Mouse (Mus musculus): ENCODE measurements around the gene Sp2. TPM values are rescaled to one million over a fixed set of nuclear protein-coding genes. Genes with fewer than 3 reads are reported as not detected.

Gene Sp2
- polyA plus RNA-seq, 1 experiment from 2014 or later = 19.2 TPM

DNA sequence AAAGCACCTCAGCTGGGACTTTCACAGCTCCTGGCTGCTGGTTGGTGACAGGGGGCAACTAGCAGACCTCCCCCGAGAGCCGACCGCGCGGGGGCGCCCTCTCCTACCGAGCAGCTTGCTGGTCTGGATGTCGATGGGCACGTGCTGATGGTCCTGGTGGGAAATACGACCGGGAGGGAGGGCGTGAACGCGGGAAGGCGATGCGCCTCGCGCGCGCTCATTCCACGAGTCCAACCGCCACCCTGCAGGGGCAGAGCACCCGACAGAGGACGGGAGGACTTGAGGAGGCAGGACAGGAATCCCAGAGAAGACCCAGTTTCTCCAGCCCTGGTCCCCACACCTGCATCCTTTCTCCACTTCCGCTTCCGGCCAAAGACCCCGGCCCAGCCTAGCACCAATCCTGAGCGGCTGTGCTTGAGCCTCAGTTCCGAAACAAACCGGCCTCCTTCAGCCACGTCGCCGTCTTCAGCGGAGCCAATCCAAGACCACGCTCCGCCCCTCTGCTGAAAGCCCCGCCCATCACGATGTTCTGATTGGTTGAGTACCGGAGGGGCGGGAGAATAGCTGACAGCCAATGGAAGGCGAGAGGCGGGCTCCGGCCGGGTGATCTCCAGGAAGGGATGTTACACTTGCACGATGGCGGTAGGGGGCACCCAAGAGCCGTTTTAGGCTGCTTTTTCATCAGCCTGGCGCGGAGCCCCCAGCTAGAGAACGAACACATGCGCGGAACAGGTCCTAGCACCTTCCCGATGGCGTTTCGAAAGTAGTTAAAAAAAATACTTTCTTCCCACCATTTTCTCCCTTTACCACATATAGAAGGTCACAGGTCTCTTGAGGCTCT, 66.5 kb downstream of the Sp2 start, which contains the start of gene Cdk5rap3:
Gene Cdk5rap3 (minus strand): TSS at position 453 of the 841 bp plus-strand sequence.
- peak; percentile 99 for DNase-seq (ENCODE audit: low spot score)

DNA sequence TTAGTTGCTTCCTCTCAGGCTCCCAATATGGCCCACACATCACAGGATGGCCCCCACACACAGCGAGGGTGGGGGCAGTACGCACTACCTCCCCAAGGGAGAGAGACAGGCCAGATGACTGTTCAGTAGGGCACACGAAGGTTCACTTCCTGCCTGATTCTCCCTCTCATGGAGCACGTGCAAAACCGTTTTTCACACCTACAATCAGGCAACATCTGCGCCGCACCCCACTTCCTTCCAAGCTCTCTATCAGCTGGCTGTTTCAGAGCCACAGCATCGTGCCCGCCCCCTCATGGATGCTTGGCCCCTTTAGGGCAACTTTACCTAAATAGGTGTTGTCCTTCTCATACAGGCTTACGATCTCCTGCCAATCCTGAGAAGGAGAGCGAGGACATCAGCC, 70.1 kb downstream of the Sp2 start:
- DNase-seq (ENCODE audit: low spot score) = peak; percentile 87

DNA sequence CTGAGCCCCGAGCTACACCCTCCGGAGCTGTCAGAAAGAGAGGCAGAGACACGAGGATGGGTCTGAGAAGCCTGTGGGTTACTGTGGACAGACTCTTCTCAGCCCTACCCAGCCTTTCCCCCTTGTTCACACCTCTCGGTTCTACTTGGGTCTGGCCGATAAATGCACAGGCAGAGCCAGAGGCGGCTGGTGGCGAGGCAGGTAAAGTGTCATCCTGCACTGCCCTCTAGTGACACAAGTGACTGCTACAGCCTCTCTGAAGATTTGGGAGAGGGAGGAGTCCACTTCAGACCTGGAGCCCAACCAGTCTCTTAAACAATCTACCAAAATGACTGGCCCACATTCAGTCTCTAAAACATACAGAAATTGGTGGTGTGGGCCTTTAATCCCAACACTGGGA, 72.8 kb downstream of the Sp2 start:
- peak; percentile 82 for DNase-seq (ENCODE audit: low spot score)

DNA sequence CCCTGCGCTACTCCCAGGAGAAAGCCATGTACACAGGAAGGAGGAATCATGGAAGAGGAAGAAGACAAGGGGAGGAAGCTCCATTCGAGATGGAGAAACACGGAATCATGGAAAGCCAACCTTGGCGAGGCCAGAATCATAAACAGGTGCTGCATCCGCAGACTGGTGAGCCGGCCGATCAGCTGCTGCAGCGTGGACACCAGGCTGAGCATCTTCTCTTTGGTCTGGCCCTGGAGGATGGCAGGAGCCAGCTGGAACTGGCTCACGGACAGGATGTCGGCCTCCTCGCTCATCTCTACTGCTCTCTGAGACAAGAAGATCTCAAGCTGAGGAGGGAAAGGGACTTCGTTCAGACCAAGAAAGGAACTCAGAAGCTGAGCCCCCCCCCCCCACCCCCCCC, 74.2 kb downstream of the Sp2 start:
- DNase-seq (ENCODE audit: low spot score) = no peak

DNA sequence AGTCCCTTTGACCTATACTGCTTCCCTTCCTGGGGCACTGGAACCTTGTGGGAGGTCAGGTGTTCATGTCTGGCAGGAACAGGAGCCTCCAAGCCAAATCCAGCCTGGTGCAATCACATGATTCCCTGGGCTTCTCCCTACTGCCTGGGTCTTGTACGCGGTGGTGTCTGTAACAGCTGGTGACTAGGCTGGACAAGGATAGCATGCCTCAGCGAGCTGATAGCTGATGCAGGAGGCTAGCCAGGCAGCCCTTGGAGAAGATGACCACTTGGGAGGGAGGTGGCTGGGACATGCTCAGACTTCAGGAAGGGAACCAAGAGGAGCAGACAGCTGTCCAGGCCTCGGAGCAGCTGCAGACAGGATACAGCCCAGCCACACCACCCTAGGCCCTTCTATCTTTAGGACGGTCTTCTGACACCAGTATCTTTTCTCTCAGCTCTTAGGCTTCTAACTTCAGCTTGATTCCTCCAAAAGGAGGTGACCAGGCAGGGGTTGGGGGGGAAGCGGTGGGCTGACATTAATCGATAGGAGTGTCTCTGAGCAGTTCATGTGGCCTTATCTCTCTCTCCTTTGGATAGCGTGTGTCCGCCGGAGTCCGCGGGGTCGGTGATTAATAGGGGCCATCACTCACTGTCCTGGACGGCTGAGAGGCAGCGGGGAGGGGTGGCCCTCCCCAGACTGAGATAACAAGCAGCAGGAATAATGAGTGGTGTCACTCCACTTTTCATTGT, 76.2 kb downstream of the Sp2 start:
- no peak for DNase-seq (ENCODE audit: low spot score)

Other genes starting within 250 kb of the Sp2 start
- gene Snx11, start 205.4 kb downstream of the Sp2 start, polyA plus RNA-seq (2015; fragmentation: Nextera tagmentation; extraction: Ambion mirVana) = 16.0 and 18.6 TPM in 2 replicates
- 129 and 132 TPM in 2 replicates for gene Cbx1, start 193.8 kb downstream of the Sp2 start, polyA plus RNA-seq (2015; fragmentation: Nextera tagmentation; extraction: Ambion mirVana)
- gene Nfe2l1, start 153.0 kb downstream of the Sp2 start, polyA plus RNA-seq (2015; fragmentation: Nextera tagmentation; extraction: Ambion mirVana) = 34.9 and 40.6 TPM in 2 replicates
- gene Copz2, start 133.1 kb downstream of the Sp2 start, polyA plus RNA-seq (2015; fragmentation: Nextera tagmentation; extraction: Ambion mirVana) = 55.8 and 60.7 TPM in 2 replicates
- gene Cdk5rap3, start 66.5 kb downstream of the Sp2 start, polyA plus RNA-seq (2015; fragmentation: Nextera tagmentation; extraction: Ambion mirVana) = 105 and 116 TPM in 2 replicates
- gene Prr15l, start 54.9 kb downstream of the Sp2 start, polyA plus RNA-seq (2015; fragmentation: Nextera tagmentation; extraction: Ambion mirVana) = 1.0 and 1.5 TPM in 2 replicates
- 39.0 and 39.5 TPM in 2 replicates for gene Pnpo, start 39.0 kb downstream of the Sp2 start, polyA plus RNA-seq (2015; fragmentation: Nextera tagmentation; extraction: Ambion mirVana)
- 1.7 TPM in 2 replicates for gene Sp6, start 30.4 kb upstream of the Sp2 start, polyA plus RNA-seq (2015; fragmentation: Nextera tagmentation; extraction: Ambion mirVana)
- 23.1 and 25.8 TPM in 2 replicates for gene Scrn2, start 47.0 kb upstream of the Sp2 start, polyA plus RNA-seq (2015; fragmentation: Nextera tagmentation; extraction: Ambion mirVana)
- 0.83 and 0.86 TPM in 2 replicates for gene Lrrc46, start 58.4 kb upstream of the Sp2 start, polyA plus RNA-seq (2015; fragmentation: Nextera tagmentation; extraction: Ambion mirVana)
- 72.4 and 72.8 TPM in 2 replicates for gene Mrpl10, start 58.6 kb upstream of the Sp2 start, polyA plus RNA-seq (2015; fragmentation: Nextera tagmentation; extraction: Ambion mirVana)
- 9.9 and 11.6 TPM in 2 replicates for gene Osbpl7, start 67.7 kb upstream of the Sp2 start, polyA plus RNA-seq (2015; fragmentation: Nextera tagmentation; extraction: Ambion mirVana)
- gene Tbx21, start 132.4 kb upstream of the Sp2 start, polyA plus RNA-seq (2015; fragmentation: Nextera tagmentation; extraction: Ambion mirVana) = 1.3 and 1.9 TPM in 2 replicates
- gene Tbkbp1, start 168.5 kb upstream of the Sp2 start, polyA plus RNA-seq (2015; fragmentation: Nextera tagmentation; extraction: Ambion mirVana) = 0.82 and 0.98 TPM in 2 replicates
- gene Kpnb1, start 204.9 kb upstream of the Sp2 start, polyA plus RNA-seq (2015; fragmentation: Nextera tagmentation; extraction: Ambion mirVana) = 37.0 and 39.8 TPM in 2 replicates

Measured in thymus, postnatal 0 days (tissue).